Mouse (Mus musculus) neutrophil, adult 5-6 weeks (primary cell): Measurements from ENCODE around the gene Cog5. TPM values are rescaled to one million over a fixed set of nuclear protein-coding genes. Genes with fewer than 3 reads are reported as not detected.

ENCODE experiments used
- ATAC-seq: fragments of 151-379, 151-347 bp; 2 replicates; pipeline ENCODE4 v1.8.0; 2017; ENCODE audit warnings: mild to moderate bottlenecking, moderate TSS enrichment; ENCODE audit not compliant: insufficient number of reproducible peaks, poor library complexity, low FRiP score, severe bottlenecking; ENCODE audit errors: extremely low read depth
- total RNA-seq: library from RNA; stranded (forward); fragments of 200-1000 nt; gene quantifications from 2 replicates; pipeline ENCODE4 v1.2.3, GENCODE M21; 2017

Cog5 gene
- total RNA-seq, 1 experiment from 2014 or later: 63.9 TPM

- ATAC-seq: no peak
Observed at GRCm38 (mm10) chr12:31784291-31784690, 129.6 kb downstream of the Cog5 start.

DNA sequence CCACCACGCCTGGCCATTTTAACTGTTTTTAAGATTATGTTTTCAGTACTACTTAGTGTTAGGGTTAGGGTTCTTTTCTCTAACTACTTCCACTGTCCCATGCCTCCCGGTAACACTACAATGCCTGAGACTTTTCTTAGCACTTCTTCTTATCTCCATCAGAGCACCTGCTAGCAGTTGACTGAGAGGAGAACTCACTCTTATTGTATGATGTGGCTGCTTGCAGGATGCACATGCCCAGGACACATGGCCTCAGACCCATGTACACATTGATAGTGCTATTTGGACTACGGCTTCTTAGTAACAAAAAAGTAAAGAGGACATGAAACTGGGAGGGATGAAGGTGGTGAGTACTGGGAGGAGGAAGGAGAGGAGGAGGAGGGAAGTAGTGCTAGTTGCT is 133.9 kb downstream of the Cog5 start:
- no peak for ATAC-seq

DNA sequence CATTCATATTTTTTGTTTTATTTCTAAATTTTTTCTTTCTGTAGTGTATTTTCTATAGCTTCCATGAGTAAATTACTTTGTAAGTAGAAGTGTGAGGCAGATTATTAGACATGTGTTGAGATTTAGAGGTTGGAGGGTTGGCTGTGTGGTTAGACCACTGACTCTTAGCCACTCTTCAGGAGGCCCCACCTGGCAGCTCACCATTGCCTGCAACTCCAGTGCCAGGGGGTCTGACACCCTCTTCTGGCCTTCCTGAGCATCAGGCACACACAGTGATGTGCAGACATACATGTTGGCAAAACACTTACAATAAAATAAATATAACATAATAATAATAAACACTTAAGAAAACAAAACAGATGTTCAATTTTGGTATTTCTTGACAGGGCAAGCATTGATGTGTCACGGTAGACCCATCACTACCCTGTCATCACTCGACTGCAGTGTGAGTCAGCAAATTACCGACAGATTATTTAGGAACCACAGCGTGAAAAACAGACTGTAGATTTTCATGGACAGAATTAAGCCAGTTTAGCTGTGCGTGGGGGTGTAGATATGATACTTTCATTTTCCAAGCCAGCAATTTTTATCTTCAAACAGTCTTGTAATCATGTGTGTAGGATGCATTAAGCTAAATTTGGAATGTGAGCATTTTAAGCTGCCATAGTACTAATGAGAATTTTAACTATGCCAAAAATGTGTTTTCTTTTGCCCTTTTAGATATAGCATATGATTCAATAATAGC is 151.9 kb downstream of the Cog5 start:
- ATAC-seq: no peak

DNA sequence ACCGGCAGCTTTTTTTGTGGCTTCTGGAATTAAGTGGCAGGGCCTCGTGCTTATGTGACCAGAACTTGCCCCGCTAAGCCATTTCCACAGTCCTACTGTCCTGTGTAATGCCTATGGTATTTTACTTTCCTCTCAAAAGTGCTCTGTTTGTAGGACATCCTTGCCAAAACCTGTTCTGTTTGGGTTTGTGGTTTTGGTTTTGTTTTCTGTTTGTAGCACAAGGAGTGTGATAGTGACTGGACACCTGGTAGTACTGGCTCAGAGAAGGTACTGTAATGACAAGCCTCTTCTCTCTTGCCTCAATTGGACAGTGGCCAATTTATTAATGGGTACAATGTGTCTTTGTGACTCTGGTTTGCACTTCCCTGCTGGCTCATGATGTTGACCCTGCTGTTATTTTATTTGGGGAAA is 163.4 kb downstream of the Cog5 start:
- no peak for ATAC-seq

- ATAC-seq: no peak
Observed at GRCm38 (mm10) chr12:31819096-31819495, 164.4 kb downstream of the Cog5 start.

DNA sequence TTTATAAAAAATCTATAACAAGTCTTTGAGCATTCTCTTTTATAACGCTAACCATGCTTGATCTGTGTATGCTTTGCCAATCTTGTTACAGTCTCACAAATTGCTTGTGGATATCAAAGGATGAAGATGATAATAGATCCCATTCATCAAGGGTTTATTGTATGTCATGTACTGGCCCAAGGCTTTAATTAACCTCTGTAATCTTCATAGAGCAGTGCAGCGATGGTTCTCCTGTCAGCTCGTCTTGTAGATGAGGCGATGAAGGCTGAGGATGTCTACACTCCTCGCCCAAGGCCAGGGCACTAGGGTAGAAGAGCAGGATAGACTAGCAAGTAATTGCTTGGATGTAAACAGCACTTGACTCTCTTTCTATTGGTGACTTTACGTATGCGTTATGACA is 164.9 kb downstream of the Cog5 start:
- ATAC-seq: no peak

DNA sequence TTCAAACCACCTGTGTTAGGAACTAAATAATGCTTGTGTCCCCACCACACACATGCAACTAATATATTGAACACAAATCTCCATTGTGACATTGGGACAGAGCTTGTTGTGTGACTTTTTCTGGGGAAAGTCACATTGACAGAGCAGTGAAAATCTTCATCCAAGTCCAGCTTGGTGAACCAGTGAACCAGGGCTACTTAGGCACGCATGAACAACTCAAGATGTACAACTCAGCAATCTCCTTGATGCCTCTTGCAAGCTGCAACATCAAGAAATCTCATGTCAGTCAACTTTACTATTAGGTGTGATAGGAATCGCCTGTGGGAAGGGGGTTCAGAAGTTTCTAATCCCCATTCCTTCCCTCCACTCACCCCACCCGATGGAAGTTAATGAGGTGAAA is 169.0 kb downstream of the Cog5 start:
- ATAC-seq: no peak

DNA sequence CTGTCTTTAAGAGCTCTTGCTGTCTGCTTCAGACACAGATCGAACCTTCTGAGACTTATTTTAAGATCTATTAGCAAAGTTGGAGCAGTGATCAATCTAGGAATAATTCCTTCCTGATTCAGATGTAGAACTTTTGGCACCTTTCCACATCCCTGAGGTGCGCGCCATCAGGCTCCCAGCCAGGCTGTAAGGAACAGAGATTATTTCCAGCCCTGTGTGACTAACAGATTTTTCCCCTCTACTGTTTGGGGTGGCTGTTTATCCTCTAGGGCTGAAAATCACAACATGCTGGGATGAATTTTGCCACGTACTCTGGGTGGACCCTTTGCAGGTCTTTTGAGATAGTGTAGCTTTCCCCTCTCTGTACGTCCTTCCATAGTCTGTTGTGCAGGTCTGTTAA is 170.2 kb downstream of the Cog5 start:
- ATAC-seq: no peak

DNA sequence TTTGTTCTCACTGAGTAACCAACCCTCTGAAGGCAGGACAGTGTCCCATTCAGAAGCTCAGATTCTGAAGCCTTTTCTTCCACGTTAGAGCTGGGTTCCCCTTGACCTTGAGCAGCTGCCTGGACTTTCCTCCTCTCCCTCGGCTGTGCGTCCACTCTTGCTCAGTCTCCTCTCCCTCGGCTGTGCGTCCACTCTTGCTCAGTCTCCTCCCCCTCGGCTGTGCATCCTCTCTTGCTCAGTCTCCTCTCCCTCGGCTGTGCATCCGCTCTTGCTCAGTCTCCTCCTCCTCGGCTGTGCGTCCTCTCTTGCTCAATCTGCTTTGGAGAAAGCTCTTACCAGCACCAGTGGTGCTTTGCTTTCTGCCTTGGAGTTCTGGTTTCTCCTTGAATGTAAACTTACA is 171.2 kb downstream of the Cog5 start:
- no peak for ATAC-seq

DNA sequence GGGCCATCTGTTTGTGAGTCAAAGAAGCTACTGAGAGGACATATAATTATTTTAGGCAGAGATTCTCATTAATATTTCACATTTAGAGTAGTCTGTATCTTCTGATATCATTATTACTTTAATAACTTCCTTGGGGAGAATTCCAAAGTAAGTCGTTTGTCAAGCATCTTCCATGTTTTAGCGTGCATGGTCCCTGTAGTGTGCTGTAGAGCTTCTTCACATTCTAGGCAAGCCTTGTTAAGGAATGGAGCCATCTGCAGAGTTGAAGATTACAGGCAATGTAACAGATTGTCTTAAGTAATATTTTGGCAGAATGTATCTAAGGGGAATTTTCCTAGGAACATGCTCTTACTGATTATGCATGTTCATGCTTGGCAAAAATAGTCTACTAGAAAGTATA is 171.8 kb downstream of the Cog5 start:
- ATAC-seq: no peak

DNA sequence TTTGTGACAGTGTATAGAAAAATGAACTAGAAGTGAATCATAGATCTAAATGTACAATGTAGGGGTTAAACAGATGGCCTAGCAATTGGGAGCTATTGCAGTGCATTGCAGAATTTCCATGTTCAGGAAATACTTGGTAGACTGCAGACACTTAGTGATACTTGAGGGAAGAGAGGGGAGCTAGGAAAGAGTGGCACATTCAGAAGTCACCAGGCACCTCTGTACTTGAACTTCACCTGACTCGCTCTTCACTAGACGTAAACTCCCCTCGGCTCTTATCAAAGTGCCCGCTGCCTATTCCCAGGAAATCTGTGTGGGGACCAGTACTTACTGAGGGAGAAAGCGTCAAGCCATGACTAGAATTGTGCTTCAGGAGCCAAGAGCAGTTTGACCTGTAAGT is 180.8 kb downstream of the Cog5 start:
- no peak for ATAC-seq

DNA sequence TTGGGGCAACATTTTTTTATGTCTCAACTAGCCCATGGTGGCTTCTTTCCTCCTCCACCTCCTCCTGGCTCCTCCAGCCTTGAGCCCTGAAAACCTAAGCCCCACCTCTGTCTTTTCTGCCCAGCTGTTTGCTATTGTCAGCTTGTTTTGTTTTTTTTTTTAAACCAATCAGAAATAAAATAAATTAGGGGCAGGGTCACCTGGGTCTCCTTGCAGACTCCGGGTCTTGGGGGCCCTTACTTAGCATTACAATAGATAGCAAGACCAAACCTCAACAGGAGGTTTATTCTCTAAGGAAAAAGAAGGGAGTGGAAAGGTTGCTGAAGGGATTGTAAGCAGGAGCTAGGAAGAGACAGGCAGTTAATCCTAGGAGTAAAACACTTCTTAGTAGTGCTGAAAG is 181.5 kb downstream of the Cog5 start:
- ATAC-seq: no peak

DNA sequence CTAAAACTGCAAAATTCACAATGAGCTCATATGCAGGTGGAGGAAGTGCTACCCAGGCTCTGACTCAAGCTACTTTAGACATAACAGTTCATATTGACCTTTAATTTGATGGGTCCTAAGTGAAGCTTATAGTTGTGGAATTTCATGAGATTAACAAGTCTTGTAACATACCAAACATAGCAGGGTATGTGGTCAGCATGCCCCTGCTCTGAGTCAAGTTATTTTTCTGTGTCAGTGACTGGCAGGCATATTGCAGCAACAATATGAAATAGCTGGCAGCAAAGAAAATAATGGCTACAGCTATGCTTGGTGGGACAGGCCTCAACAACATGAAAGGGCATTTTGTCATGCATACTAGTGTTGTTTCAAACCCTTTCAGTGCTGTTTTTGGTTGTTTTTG is 183.9 kb downstream of the Cog5 start:
- no peak for ATAC-seq

GRCm38 (mm10) chr12:31839249-31839648 is 184.6 kb downstream of the Cog5 start:
- ATAC-seq: no peak

DNA sequence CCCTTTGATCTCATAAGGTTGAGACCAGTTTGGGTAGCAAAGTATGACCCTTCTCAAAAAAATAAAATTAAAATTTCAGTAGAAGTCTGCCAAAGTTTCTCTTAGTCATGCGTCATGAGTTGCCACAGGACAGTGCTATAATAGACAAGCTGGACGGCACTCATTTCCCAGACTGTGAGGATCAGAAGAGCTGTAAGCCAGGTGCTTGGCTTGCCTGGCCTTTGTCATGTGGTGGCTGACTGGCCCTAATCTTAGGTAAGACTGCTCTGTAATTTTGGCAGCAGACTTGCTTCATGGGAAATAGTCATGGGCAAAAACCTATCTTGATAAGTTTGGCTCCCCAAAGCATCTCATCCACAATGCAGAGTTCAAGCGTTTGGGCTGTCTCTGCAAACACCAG is 191.4 kb downstream of the Cog5 start:
- no peak for ATAC-seq

DNA sequence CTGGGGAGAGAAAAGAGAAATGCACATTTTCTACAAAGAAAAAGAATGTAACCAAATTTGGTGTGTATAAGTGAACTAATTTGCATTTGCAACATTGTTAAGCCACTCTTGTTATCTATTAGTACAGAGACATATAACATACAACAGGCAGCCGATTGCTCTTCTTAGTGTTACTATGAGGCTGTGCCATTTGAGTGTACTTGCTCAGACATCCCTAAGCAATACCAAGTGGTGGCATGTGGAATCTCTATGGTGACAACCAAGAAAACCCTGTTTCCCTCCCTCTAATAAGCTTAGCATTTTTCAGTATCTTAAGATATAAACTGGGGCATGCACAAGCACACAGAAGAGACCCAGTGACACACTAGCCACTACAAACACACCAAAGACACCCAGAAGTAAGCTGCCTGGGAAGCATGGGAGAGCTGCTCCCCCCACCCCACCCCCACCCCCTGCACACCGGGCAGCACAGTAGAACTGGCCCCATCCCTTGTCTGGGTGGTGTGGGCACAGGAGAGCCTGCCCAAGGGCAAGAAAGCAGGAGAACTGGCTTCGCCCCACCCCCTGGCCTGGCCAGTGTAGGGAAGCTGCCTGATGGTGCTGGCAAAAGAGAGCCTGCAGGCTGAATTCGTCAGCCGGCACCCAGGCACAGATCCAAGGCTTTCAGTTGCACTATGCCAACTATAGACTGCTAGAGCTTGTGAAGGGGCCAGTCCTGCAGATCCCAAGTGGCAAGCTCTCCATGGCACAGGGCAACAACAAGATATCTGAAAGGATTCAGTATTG is 194.2 kb downstream of the Cog5 start:
- ATAC-seq: no peak

- ATAC-seq: no peak
Observed at GRCm38 (mm10) chr12:31849601-31850000, 194.9 kb downstream of the Cog5 start.

GRCm38 (mm10) chr12:31854039-31854438 is 199.4 kb downstream of the Cog5 start:
- ATAC-seq: no peak

DNA sequence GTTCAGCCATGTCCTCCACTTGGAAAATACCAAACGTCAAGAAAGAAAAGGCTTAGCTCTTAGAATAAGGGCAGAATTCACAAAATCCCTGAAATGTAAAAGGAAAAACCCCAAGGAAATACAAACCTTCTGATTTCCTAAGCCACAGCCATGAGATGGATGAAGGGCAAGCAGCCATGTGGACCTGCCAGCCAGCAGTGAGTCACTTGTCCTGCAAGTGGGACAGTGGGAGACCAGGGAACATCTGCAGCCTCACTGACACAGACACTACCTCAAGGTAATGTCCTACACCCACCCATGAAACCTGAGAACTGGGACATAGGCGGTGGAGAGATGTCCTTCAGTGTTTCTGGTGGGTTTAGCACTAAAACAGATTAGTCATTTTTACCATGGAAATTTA is 200.1 kb downstream of the Cog5 start:
- no peak for ATAC-seq

- no peak for ATAC-seq
Observed at GRCm38 (mm10) chr12:31857784-31858183, 203.1 kb downstream of the Cog5 start.
